Mouse (Mus musculus) heart, postnatal 10 days (tissue): ENCODE measurements around the gene Senp5. TPM values are rescaled to one million over a fixed set of nuclear protein-coding genes. Genes with fewer than 3 reads are reported as not detected.
"Not testable (repeated sequence)": the region's sequence is repeated elsewhere in the genome, so short reads cannot be mapped to it uniquely, and the experiment has no call there.

Source experiments
- DNase-seq, 2 experiments: peaks; one replicate each; pipeline ENCODE4 v3.0.0; 2021
- intact Hi-C: fragments of 180-260 bp; cut with DNase I; formaldehyde crosslinking; loops from one replicate; pipeline ENCODE4 v1.15.1; 2025
- total RNA-seq, 2 experiments: library from RNA; stranded (reverse); gene quantifications; 2 replicates each; pipeline ENCODE4 v1.2.3; 2021

The Senp5 gene
- 10 to 100 TPM; 18.1 to 18.4 TPM for total RNA-seq

DNA sequence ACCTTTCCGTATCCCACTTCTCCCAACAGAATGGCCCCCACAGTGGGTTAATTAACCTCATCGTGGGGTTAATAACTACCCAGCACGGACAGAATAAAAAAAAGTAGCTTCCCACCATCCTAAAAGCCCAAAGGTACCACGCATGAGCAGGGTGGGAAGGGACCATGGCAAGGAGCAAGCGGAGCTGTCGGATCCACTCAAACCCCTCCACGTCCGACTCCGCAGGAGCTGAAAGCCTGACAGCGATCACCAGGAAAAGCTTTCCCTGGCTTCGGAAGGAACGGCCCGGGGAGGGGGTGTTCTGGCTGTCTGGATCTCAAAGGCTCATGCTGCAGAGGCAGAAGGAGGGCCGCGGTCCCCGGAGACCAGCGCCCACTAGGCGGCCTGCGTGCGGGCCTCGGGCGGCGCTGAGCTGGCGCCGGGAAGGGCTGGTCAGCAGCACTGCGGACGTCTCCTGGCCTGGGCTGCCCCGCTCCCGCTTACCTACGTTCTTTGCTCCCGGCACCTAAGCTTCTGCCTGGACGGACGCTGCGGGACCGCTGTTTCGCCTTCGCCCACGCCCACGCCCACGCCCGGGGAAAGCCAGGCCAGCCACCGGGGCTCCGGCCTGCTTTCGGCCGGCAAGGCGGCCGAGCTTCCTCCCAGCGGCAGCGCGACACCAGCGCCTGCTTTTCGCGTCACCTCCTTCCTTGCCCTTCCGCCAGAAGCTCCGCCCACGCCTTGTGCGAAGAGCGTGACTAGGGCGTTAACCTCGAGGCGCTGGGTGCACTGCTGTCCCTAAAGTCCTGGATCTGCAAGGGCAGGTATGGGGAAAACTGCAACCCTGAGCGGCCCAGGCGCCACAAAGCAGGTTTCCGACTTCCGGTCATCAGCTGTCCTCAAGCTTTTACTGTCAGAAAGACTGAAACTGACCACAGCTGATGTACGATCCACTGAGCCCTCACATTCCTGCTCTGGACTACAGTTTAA, at the start of gene Senp5:
TSS of gene Senp5 (minus strand) at position 779 of the 969 bp plus-strand sequence.
- DNase-seq, result peak; percentile 94 to 95
- intact Hi-C loops, result loop anchor here (2.0 kb wide), 1 partner anchor 54 kb away; the partner anchor contains the start of genes 0610012G03Rik and Ncbp2

DNA sequence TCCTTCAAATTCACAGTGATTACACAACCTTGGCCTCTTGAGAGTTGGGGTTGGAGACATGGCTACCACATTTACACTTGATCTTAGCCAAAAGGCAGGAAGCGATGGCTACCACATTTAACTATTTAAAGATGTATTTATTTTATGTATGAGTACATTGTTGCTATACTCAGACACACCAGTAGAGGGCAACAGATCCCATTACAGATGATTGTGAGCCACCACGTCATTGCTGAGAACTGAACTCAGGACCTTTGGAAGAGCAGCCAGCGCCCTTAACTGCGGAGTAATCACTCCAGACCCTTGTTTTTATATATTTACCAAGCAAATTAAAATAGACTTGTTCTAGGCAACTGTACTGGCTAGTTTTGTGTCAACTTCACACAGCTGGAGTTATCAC, 39.3 kb upstream of the Senp5 start:
- DNase-seq, result no peak
- intact Hi-C loops, result no loop called here

DNA sequence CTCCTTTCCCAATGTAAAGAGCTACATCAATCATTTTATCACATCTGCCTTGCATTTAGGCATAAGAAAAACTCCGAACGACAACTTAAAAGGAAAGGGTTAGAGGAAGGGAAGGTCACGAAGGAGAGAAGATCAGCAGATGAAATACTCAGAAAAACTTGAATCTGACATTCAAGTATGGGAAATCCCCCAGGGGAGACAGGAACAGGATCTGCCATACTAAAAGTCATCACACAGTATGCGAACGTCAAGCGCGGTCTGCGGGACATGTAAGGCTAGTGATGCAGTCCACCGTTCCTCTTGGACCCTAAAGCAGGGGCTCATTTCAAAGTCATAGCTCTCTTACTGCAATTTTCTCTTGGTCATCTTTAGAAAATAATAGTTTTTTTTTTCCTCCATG, 16.6 kb upstream of the Senp5 start:
- DNase-seq, result no peak
- intact Hi-C loops, result loop anchor here (5.0 kb wide), 1 partner anchor 577 kb away; no protein-coding TSS in a partner anchor

- intact Hi-C loops, result no loop called here
Observed at GRCm38 (mm10) chr16:32010330-32010729, 7.2 kb upstream of the Senp5 start.

GRCm38 (mm10) chr16:32009913-32010312, 6.8 kb upstream of the Senp5 start:
- no peak for DNase-seq
- intact Hi-C loops, result no loop called here

More at GRCm38 (mm10) chr16:32010330-32010729, 7.2 kb upstream of the Senp5 start:
- no peak for DNase-seq

- intact Hi-C loops, result no loop called here
- no peak for DNase-seq
Observed at GRCm38 (mm10) chr16:32008529-32009293, 5.6 kb upstream of the Senp5 start.

DNA sequence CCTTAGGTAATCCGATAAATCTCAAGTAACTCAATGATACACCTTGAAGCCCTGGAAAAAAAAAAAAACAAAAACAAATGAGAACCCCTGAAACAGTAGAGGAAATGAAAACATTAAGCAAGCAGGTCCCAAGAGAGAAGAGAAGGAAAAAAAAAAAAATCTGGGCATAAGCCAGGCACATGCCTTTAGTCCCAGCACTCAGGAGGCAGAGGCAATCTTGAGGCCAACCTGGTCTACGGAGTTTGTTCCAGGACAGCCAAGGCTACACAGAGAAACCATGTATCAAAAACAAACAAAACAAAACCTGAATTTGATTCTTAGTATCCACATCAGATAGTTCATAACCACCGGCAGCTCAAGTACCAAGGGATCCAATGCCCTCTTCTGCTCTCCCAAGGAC, 1.6 kb upstream of the Senp5 start:
- intact Hi-C loops, result no loop called here
- no peak for DNase-seq

DNA sequence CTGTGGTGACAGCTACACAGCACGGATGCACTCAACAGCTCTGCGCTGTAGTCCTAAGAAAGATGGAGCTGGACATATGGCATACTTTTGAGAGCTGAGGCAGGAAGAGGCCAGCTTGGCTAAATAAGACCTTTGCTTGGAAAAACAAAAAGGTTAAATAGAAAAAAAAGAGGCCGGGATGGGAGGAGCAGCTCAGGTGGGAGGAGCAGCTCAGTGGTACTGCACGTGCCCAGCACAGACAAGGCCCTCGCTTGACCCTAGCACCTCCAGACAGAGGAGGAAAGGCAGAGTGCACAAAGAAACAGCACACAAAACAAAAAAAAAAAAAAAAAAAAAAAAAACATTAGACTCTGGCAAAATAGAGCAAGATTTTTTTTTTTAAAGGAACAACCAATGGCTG, 6.7 kb downstream of the Senp5 start:
- intact Hi-C loops, result no loop called here
- no peak for DNase-seq

GRCm38 (mm10) chr16:31993946-31994345, 9.1 kb downstream of the Senp5 start:
- intact Hi-C loops, result no loop called here
- no peak for DNase-seq

- intact Hi-C loops, result no loop called here
- DNase-seq, result no peak
Observed at GRCm38 (mm10) chr16:31993195-31993594, 9.9 kb downstream of the Senp5 start.

GRCm38 (mm10) chr16:31992039-31992438, 11.0 kb downstream of the Senp5 start:
- intact Hi-C loops, result no loop called here
- DNase-seq, result no peak

DNA sequence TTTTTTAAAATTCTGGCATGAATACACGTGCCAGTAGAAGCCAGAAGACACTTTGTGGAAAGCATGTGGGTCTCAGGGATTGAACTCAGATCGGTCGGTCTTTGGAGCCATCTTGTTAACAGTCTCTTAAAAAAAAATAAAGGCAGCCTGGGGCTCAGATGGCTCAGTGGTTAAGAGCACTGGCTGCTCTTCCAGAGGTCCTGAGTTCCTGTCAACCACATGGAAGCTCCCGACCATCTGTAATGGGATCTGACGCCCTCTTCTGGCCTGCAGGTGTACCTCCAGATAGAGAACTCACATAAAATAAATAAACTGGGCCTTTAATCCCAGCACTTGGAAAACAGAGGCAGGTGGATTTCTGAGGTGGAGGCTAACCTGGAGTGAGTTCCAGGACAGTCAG, 22.1 kb downstream of the Senp5 start:
- DNase-seq, result no peak
- intact Hi-C loops, result no loop called here

DNA sequence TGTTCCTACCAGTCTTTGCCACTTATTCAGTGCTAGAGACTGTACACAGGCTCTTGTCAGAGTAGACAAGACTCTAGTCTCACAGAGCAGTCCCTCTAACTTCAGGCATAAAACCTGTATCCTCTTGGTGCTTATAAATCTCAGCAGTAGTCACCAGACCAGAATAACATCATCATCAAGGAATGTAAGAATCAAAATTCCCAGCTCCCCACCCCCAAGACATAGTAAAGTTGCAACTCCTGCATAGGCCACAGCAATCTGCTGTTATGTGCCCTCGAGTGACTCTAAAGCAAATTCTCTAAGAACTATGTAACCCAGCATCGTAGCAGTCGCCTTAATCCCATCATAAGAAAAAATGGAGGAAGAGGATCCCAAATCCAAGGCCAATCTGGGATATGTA, 23.6 kb downstream of the Senp5 start:
- DNase-seq, result no peak
- intact Hi-C loops, result no loop called here

GRCm38 (mm10) chr16:31975258-31975657, 27.8 kb downstream of the Senp5 start:
- intact Hi-C loops, result no loop called here
- no peak for DNase-seq

GRCm38 (mm10) chr16:31963224-31963623, 39.9 kb downstream of the Senp5 start:
- DNase-seq, result no peak
- intact Hi-C loops, result no loop called here

DNA sequence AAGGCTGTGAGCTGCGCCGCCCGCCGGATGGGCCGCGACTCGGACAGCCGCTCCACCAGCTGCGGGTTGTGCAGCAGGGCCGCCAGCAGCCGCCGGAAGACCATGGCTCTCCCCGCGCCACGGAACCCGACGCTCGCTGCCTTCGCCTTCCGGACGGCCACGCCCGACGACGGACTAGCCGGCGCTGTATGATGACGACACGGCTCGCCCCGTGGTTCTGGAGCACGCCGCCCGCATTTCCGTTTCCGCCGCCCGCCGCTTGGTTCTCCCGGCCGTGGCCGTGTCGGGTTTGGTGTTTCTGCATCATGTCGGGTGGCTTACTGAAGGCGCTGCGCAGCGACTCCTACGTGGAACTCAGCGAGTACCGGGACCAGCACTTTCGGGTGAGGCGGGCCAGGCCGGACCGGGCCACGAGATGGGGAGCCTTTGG, 54.7 kb downstream of the Senp5 start, which contains the start of the genes 0610012G03Rik and Ncbp2:
TSS of gene 0610012G03Rik (minus strand) at position 150 of the 430 bp plus-strand sequence.
TSS of gene Ncbp2 (plus strand) at position 169 of the 430 bp plus-strand sequence.
- peak; percentile 97 to 98 for DNase-seq
- intact Hi-C loops, result loop anchor here (2.0 to 5.0 kb wide), 2 partner anchors 54 to 299 kb away; partner anchors contain the start of genes Fbxo45, Senp5 and Wdr53

GRCm38 (mm10) chr16:31947901-31948316, 55.2 kb downstream of the Senp5 start:
- DNase-seq, result no peak
- intact Hi-C loops, result loop anchor here (2.0 to 5.0 kb wide), 2 partner anchors 55 to 299 kb away; partner anchors contain the start of genes Fbxo45, Senp5 and Wdr53

DNA sequence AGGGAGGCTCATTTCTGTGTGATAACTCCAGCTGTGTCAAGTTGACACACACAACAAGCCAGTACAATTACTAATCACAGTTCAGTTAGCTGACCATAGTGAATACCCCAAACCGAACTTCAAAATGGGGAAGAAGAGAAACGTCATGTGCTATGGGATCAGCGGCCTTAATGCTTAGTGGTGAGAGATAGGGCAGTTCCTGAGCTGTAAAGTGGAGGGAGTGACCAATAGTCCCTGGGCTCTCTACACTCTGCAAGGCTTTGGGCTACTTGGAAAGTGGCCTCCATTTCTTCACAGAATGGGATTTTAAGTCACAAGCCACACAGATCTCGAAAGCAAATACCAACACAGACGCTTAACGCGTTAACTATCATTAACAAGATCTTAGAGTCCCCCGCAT, 55.8 kb downstream of the Senp5 start:
- no peak for DNase-seq
- intact Hi-C loops, result loop anchor here (5.0 kb wide), 1 partner anchor 300 kb away; the partner anchor contains the start of genes Fbxo45 and Wdr53

- intact Hi-C loops, result loop anchor here (5.0 kb wide), 1 partner anchor 301 kb away; the partner anchor contains the start of genes Fbxo45 and Wdr53
- not testable (repeated sequence) for DNase-seq
Observed at GRCm38 (mm10) chr16:31945986-31946385, 57.1 kb downstream of the Senp5 start.

GRCm38 (mm10) chr16:31945372-31945771, 57.7 kb downstream of the Senp5 start:
- DNase-seq, result no peak
- intact Hi-C loops, result loop anchor here (5.0 kb wide), 1 partner anchor 302 kb away; the partner anchor contains the start of genes Fbxo45 and Wdr53
